15 mouse cellular contexts compared by ENCODE assay signal in genomic region chr6:91699482-91700200, GRCm38 (mm10). TPM values are rescaled to one million over a fixed set of nuclear protein-coding genes. Genes with fewer than 3 reads are reported as not detected.
DNase-seq lines count a peak whose midpoint lies in the region; ATAC-seq lines count a peak whose summit lies in the region.
"Had no signal": no experiment of that assay in that cellular context is flagged by ENCODE, and none has a peak within 500 bp of the region (broad histone marks: within the 10 kb centered on the region; RNA-seq: fewer than 3 reads in every experiment).

No protein-coding gene starts in this region.

- H3K4me3 ChIP-seq in macrophage (ENCODE audit: inconsistent target) = no peak overlapping the region
- no peak overlapping the region for H3K4me3 ChIP-seq in forebrain, embryonic 12.5 days (replicated peaks)
- H3K4me3 ChIP-seq: forebrain, embryonic 13.5 days; gastrocnemius, adult 2 months; heart, embryonic 12.5 days; hindbrain, embryonic 12.5 days; limb, embryonic 15.5 days had no signal

- DNase-seq in kidney, adult 11 months = peak; percentile 72
- no peak for DNase-seq in kidney, adult 18-20 months
- peak; percentile 65 for DNase-seq in 416B (ENCODE audit: low read depth)
- DNase-seq in urinary bladder, postnatal 25 days (ENCODE audit: low spot score) = no peak
- no peak for DNase-seq in urinary bladder, postnatal 10 days (ENCODE audit: low spot score)
- DNase-seq: cerebellum, postnatal 25 days; gastrocnemius, adult 2 months had no signal

- H3K27me3 ChIP-seq in forebrain, embryonic 12.5 days = no peaks in the 10 kb centered on the region
- H3K27me3 ChIP-seq: forebrain, embryonic 13.5 days; heart, embryonic 12.5 days; hindbrain, embryonic 12.5 days; limb, embryonic 15.5 days had no signal

- peak overlapping the region; percentile 22; the same call in 1 of the 2 replicates for H3K27ac ChIP-seq in macrophage
- H3K27ac ChIP-seq in forebrain, embryonic 12.5 days = no peak overlapping the region
- H3K27ac ChIP-seq: forebrain, embryonic 13.5 days; gastrocnemius, adult 2 months; hindbrain, embryonic 12.5 days; limb, embryonic 15.5 days had no signal

- peak; percentile 75 for ATAC-seq in granulocyte monocyte progenitor cell, adult 5-6 weeks (replicated peaks; ENCODE audit: poor library complexity, severe bottlenecking)
- ATAC-seq in forebrain, embryonic 12.5 days (ENCODE audit: low FRiP score) = no peak
- ATAC-seq: forebrain, embryonic 13.5 days had no signal

- no peak overlapping the region for H3K9ac ChIP-seq in forebrain, embryonic 12.5 days
- H3K9ac ChIP-seq: forebrain, embryonic 13.5 days; heart, embryonic 12.5 days; hindbrain, embryonic 12.5 days; limb, embryonic 15.5 days had no signal

- no peak overlapping the region for H3K4me2 ChIP-seq in forebrain, embryonic 12.5 days
- H3K4me2 ChIP-seq: forebrain, embryonic 13.5 days; heart, embryonic 12.5 days; hindbrain, embryonic 12.5 days; limb, embryonic 15.5 days; midbrain, embryonic 11.5 days had no signal

- peaks cover 71% of the 10 kb centered on the region for H3K36me3 ChIP-seq in macrophage (ENCODE audit: inconsistent target)
- H3K36me3 ChIP-seq in forebrain, embryonic 12.5 days (replicated peaks) = peaks cover 30% of the 10 kb centered on the region

- peaks cover 100% of the 10 kb centered on the region for H3K79me2 ChIP-seq in macrophage (ENCODE audit: inconsistent target)

- peaks cover 29% of the 10 kb centered on the region for H3K4me1 ChIP-seq in forebrain, embryonic 12.5 days

- 50% methylated on average over 4 of the region's 4 CpGs for WGBS in macrophage (ENCODE audit: missing documents)
- 85% methylated on average over 4 of the region's 4 CpGs for WGBS in forebrain, embryonic 12.5 days

- H3K9me3 ChIP-seq in forebrain, embryonic 12.5 days = no peaks in the 10 kb centered on the region
- H3K9me3 ChIP-seq: forebrain, embryonic 13.5 days; heart, embryonic 12.5 days; hindbrain, embryonic 12.5 days; limb, embryonic 15.5 days had no signal

RNA-seq across cellular contexts. Expression of gene Slc6a6, which starts 15.8 kb away (rescaled TPM):
- total RNA-seq in granulocyte monocyte progenitor cell, adult 5-6 weeks (2014; fragmentation: Nextera tagmentation) = 42.8 and 42.9 TPM in 2 replicates
- total RNA-seq in granulocyte monocyte progenitor cell, adult 5-6 weeks (2017) = 18.9 and 30.2 TPM in 2 replicates
- total RNA-seq in macrophage (2018; cell fraction: chromatin; rRNA removed) = 1,000 to 10,000 TPM in 22 of 26 experiments, 100 to 1,000 TPM in 4; 867 to 1,969 (median 1,342) TPM
- 100 to 1,000 TPM; 407 to 728 (median 545) TPM for total RNA-seq in macrophage (2018; cell fraction: cytosol; rRNA removed)
- total RNA-seq in macrophage (2018; cell fraction: nucleus; rRNA removed) = 1,000 to 10,000 TPM in 22 of 26 experiments, 100 to 1,000 TPM in 4; 893 to 1,549 (median 1,266) TPM
- polyA plus RNA-seq in macrophage (2018) = 290 to 451 TPM (median 423 TPM) in 3 replicates
- 67.6 and 79.0 TPM in 2 replicates for polyA plus RNA-seq in forebrain, embryonic 12.5 days (2016; fragmentation: Nextera tagmentation; extraction: Ambion mirVana)

Comparison
In these comparisons a context has a peak if more than half of its experiments do, and no peak if none do; other contexts are left out.
1. DNase-seq: peak in kidney, adult 11 months (single experiment) and 416B (single experiment); none in kidney, adult 18-20 months (single experiment), urinary bladder, postnatal 25 days (single experiment) and urinary bladder, postnatal 10 days (single experiment).